Mouse (Mus musculus): ENCODE data around the gene Gnao1. TPM values are rescaled to one million over a fixed set of nuclear protein-coding genes. Genes with fewer than 3 reads are reported as not detected.

The Gnao1 gene
- total and polyA plus RNA-seq, 3 experiments: 1.1 to 13.5 (median 3.5) TPM

DNA sequence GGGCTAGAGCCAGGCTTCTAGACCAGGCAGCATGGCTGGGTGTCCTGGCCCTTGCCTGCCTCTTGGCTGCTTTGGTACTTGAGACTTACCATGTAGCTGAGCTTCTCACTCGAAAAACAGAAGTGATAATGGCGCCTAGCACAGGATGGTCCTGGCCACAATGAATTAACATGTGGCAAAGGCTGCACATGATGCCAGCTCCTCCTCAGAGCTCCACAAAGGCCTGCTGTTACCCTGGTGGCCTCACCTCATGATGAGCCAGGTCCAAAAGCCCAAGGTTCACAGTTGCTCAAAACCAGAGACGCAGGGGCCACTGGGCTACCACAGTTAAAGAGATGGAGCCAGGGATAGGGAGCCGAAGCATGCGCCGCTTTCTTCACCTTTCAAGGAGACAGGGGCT lies 97.2 kb downstream of the Gnao1 start:
- TF ChIP-seq IRF4 (IDR thresholded peaks at IDR 0.05; ENCODE audit: low read depth, low read length): no peak
- TF ChIP-seq MAX (IDR thresholded peaks at IDR 0.05; ENCODE audit: low read length): no peak
- TF ChIP-seq TBP (conservative IDR thresholded peaks at IDR 0.05; ENCODE audit: low read depth, low read length): no peak
- no peak for TF ChIP-seq NRF1 (IDR thresholded peaks at IDR 0.05; ENCODE audit: low read depth, low read length)
- TF ChIP-seq RAD21 (IDR thresholded peaks at IDR 0.05; ENCODE audit: low read depth, low read length): no peak
- TF ChIP-seq UBTF (IDR thresholded peaks at IDR 0.05; ENCODE audit: low read depth, low read length): no peak
- no peak for TF ChIP-seq ZMIZ1 (IDR thresholded peaks at IDR 0.05; ENCODE audit: low read depth, low read length)
- no peak for TF ChIP-seq MXI1 (IDR thresholded peaks at IDR 0.05; ENCODE audit: low read depth, low read length)
- no peak for TF ChIP-seq RCOR1 (conservative IDR thresholded peaks at IDR 0.05; ENCODE audit: low read depth, low read length)
- TF ChIP-seq ZNF384 (IDR thresholded peaks at IDR 0.05; ENCODE audit: low read depth, low read length): no peak
- no peak for TF ChIP-seq ZC3H11A (IDR thresholded peaks at IDR 0.05; ENCODE audit: low read depth, low read length)
- no peak for TF ChIP-seq SIN3A (IDR thresholded peaks at IDR 0.05; ENCODE audit: low read length)
- no peak for TF ChIP-seq NELFE (IDR thresholded peaks at IDR 0.05; ENCODE audit: low read depth, low read length)
- TF ChIP-seq CHD2 (IDR thresholded peaks at IDR 0.05; ENCODE audit: low read length): no peak
- no peak for TF ChIP-seq USF2 (conservative IDR thresholded peaks at IDR 0.05; ENCODE audit: low read depth, low read length)
- no peak for TF ChIP-seq USF1 (IDR thresholded peaks at IDR 0.05; ENCODE audit: low read depth, low read length)
- no peaks in the 10 kb centered on the region for H3K27me3 ChIP-seq (replicated peaks)
- H3K36me3 ChIP-seq (replicated peaks in 1 of 2; ENCODE audit: control insufficient read depth in 1 of 2, insufficient read depth in 1 of 2, low read length in 1 of 2): peaks cover 0 to 29% of the 10 kb centered on the region in 2 experiments
- H3K79me2 ChIP-seq (replicated peaks; ENCODE audit: control insufficient read depth, extremely low read depth, insufficient read depth, poor library complexity, severe bottlenecking): no peaks in the 10 kb centered on the region
- peaks cover 7 to 41% of the 10 kb centered on the region in 2 experiments; a peak in 3 of 4 replicates for H3K4me1 ChIP-seq (ENCODE audit: control insufficient read depth in 1 of 2, insufficient read depth in 2 of 2)
- H3K9ac ChIP-seq (ENCODE audit: insufficient read depth, low read depth): no peak overlapping the region
- H3K4me2 ChIP-seq (ENCODE audit: insufficient read depth, low read depth, poor library complexity, severe bottlenecking): no peak overlapping the region
- no peaks in the 10 kb centered on the region for H3K9me3 ChIP-seq (replicated peaks; ENCODE audit: low read length)
- in situ Hi-C loops (cut with MboI; ENCODE audit: low pct_ligation_motif_present, low pct_unique_long_range_greater_than_20kb, low sequenced_read_pairs): no loop called here
- dilution Hi-C loops (cut with MboI; ENCODE audit: extremely low pct_ligation_motif_present, extremely low pct_unique_long_range_greater_than_20kb, low sequenced_read_pairs): no loop called here
- no peak overlapping the region for H3K4me3 ChIP-seq (replicated peaks in 1 of 3; ENCODE audit: low read depth in 2 of 3, low read length in 2 of 3, poor library complexity in 1 of 3)
- no peak overlapping the region for H3K27ac ChIP-seq (ENCODE audit: insufficient read depth, low read depth)
- DNase-seq (ENCODE audit: extremely low read depth): no peak

DNA sequence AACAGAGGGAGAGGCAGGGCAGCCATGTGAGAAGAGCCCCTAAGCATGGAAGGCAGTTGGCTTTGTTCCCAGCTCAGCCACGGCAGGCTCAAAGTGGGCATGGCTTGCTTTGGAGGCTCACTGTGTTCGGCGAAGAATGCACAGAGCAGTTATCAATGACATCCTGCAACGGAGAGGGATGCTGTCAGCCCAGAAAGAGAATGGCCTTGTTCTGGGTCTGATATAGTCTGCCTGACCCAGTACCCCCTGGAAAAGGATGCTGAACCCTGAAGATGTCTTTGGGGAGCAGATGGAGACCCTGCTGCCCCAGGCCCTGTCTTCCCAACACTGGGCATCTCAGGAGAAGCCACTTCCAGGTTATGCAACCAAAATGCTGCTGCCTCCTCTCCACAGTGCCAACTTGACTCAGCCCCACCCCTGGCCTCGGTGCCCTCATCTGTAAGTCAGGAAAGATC lies 98.2 kb downstream of the Gnao1 start:
- in situ Hi-C loops (cut with MboI; ENCODE audit: low pct_ligation_motif_present, low pct_unique_long_range_greater_than_20kb, low sequenced_read_pairs): no loop called here
- Histone ChIP-seq H3K79me2 (replicated peaks; ENCODE audit: control insufficient read depth, extremely low read depth, insufficient read depth, poor library complexity, severe bottlenecking) (no peaks in the 10 kb centered on the region), H3K27ac (ENCODE audit: insufficient read depth, low read depth) (no peak overlapping the region), H3K9me3 (replicated peaks; ENCODE audit: low read length) (no peaks in the 10 kb centered on the region), H3K9ac (ENCODE audit: insufficient read depth, low read depth) (no peak overlapping the region), H3K4me3 (replicated peaks in 1 of 3; ENCODE audit: low read depth in 2 of 3, low read length in 2 of 3, poor library complexity in 1 of 3) (no peak overlapping the region), H3K36me3 (replicated peaks in 1 of 2; ENCODE audit: control insufficient read depth in 1 of 2, insufficient read depth in 1 of 2, low read length in 1 of 2) (peaks cover 0 to 25% of the 10 kb centered on the region in 2 experiments), H3K27me3 (replicated peaks) (no peaks in the 10 kb centered on the region), H3K4me1 (ENCODE audit: control insufficient read depth in 1 of 2, insufficient read depth in 2 of 2) (peaks cover 7 to 41% of the 10 kb centered on the region in 2 experiments; a peak in 3 of 4 replicates), H3K4me2 (ENCODE audit: insufficient read depth, low read depth, poor library complexity, severe bottlenecking) (no peak overlapping the region)
- TF ChIP-seq USF1 (IDR thresholded peaks at IDR 0.05; ENCODE audit: low read depth, low read length): no peak
- no peak for TF ChIP-seq MXI1 (IDR thresholded peaks at IDR 0.05; ENCODE audit: low read depth, low read length)
- no peak for TF ChIP-seq PAX5 (IDR thresholded peaks at IDR 0.05; ENCODE audit: low read length)
- no peak for TF ChIP-seq TCF12 (IDR thresholded peaks at IDR 0.05; ENCODE audit: low read depth, low read length)
- no peak for TF ChIP-seq E2F4 (IDR thresholded peaks at IDR 0.05; ENCODE audit: insufficient replicate concordance, low read depth, low read length)
- TF ChIP-seq ETS1 (conservative IDR thresholded peaks at IDR 0.05; ENCODE audit: low read depth, low read length): no peak
- TF ChIP-seq TBP (conservative IDR thresholded peaks at IDR 0.05; ENCODE audit: low read depth, low read length): no peak
- TF ChIP-seq SMC3 (IDR thresholded peaks at IDR 0.05; ENCODE audit: low read depth, low read length): no peak
- no peak for TF ChIP-seq NRF1 (IDR thresholded peaks at IDR 0.05; ENCODE audit: low read depth, low read length)
- TF ChIP-seq RAD21 (IDR thresholded peaks at IDR 0.05; ENCODE audit: low read depth, low read length): no peak
- no peak for TF ChIP-seq MAX (IDR thresholded peaks at IDR 0.05; ENCODE audit: low read length)
- no peak for TF ChIP-seq BHLHE40 (IDR thresholded peaks at IDR 0.05; ENCODE audit: low read depth, low read length)
- TF ChIP-seq NELFE (IDR thresholded peaks at IDR 0.05; ENCODE audit: low read depth, low read length): no peak
- no peak for TF ChIP-seq RCOR1 (conservative IDR thresholded peaks at IDR 0.05; ENCODE audit: low read depth, low read length)
- no peak for TF ChIP-seq USF2 (conservative IDR thresholded peaks at IDR 0.05; ENCODE audit: low read depth, low read length)
- TF ChIP-seq JUN (IDR thresholded peaks at IDR 0.05; ENCODE audit: insufficient read depth, low read depth, low read length): no peak
- TF ChIP-seq JUND (conservative IDR thresholded peaks at IDR 0.05; ENCODE audit: low read depth, low read length): no peak
- no peak for TF ChIP-seq SIN3A (IDR thresholded peaks at IDR 0.05; ENCODE audit: low read length)
- no peak for TF ChIP-seq ZMIZ1 (IDR thresholded peaks at IDR 0.05; ENCODE audit: low read depth, low read length)
- dilution Hi-C loops (cut with MboI; ENCODE audit: extremely low pct_ligation_motif_present, extremely low pct_unique_long_range_greater_than_20kb, low sequenced_read_pairs): no loop called here
- DNase-seq (ENCODE audit: extremely low read depth): no peak

Measured in CH12.LX (cell line).